Mouse (Mus musculus): ENCODE measurements around the gene Tmem63a. TPM values are rescaled to one million over a fixed set of nuclear protein-coding genes. Genes with fewer than 3 reads are reported as not detected.

Tmem63a gene
- total RNA-seq, 1 experiment from 2014 or later, result 17.4 TPM

GRCm38 (mm10) chr1:181000501-181001092, 58.5 kb downstream of the Tmem63a start:
- ATAC-seq (replicated peaks; ENCODE audit: insufficient number of reproducible peaks, low FRiP score, low TSS enrichment, poor library complexity, severe bottlenecking), result no peak

- ATAC-seq (replicated peaks; ENCODE audit: insufficient number of reproducible peaks, low FRiP score, low TSS enrichment, poor library complexity, severe bottlenecking), result no peak
Observed at GRCm38 (mm10) chr1:181001217-181001616, 59.1 kb downstream of the Tmem63a start.

GRCm38 (mm10) chr1:181001621-181002020, 59.5 kb downstream of the Tmem63a start:
- no peak for ATAC-seq (replicated peaks; ENCODE audit: insufficient number of reproducible peaks, low FRiP score, low TSS enrichment, poor library complexity, severe bottlenecking)

GRCm38 (mm10) chr1:181003790-181004189, 61.6 kb downstream of the Tmem63a start:
- no peak for ATAC-seq (replicated peaks; ENCODE audit: insufficient number of reproducible peaks, low FRiP score, low TSS enrichment, poor library complexity, severe bottlenecking)

GRCm38 (mm10) chr1:181005331-181005730, 63.2 kb downstream of the Tmem63a start:
- ATAC-seq (replicated peaks; ENCODE audit: insufficient number of reproducible peaks, low FRiP score, low TSS enrichment, poor library complexity, severe bottlenecking), result no peak

GRCm38 (mm10) chr1:181007831-181008230, 65.7 kb downstream of the Tmem63a start:
- no peak for ATAC-seq (replicated peaks; ENCODE audit: insufficient number of reproducible peaks, low FRiP score, low TSS enrichment, poor library complexity, severe bottlenecking)

- no peak for ATAC-seq (replicated peaks; ENCODE audit: insufficient number of reproducible peaks, low FRiP score, low TSS enrichment, poor library complexity, severe bottlenecking)
Observed at GRCm38 (mm10) chr1:181008266-181008665, 66.1 kb downstream of the Tmem63a start.

- ATAC-seq (replicated peaks; ENCODE audit: insufficient number of reproducible peaks, low FRiP score, low TSS enrichment, poor library complexity, severe bottlenecking), result no peak
Observed at GRCm38 (mm10) chr1:181009011-181009590, 67.0 kb downstream of the Tmem63a start.

- ATAC-seq (replicated peaks; ENCODE audit: insufficient number of reproducible peaks, low FRiP score, low TSS enrichment, poor library complexity, severe bottlenecking), result no peak
Observed at GRCm38 (mm10) chr1:181009754-181010153, 67.6 kb downstream of the Tmem63a start.

GRCm38 (mm10) chr1:181010171-181010932, 68.2 kb downstream of the Tmem63a start:
- no peak for ATAC-seq (replicated peaks; ENCODE audit: insufficient number of reproducible peaks, low FRiP score, low TSS enrichment, poor library complexity, severe bottlenecking)

- ATAC-seq (replicated peaks; ENCODE audit: insufficient number of reproducible peaks, low FRiP score, low TSS enrichment, poor library complexity, severe bottlenecking), result no peak
Observed at GRCm38 (mm10) chr1:181011601-181012000, 69.5 kb downstream of the Tmem63a start.

- ATAC-seq (replicated peaks; ENCODE audit: insufficient number of reproducible peaks, low FRiP score, low TSS enrichment, poor library complexity, severe bottlenecking), result no peak
Observed at GRCm38 (mm10) chr1:181012416-181012815, 70.3 kb downstream of the Tmem63a start.

GRCm38 (mm10) chr1:181013446-181013845, 71.3 kb downstream of the Tmem63a start:
- ATAC-seq (replicated peaks; ENCODE audit: insufficient number of reproducible peaks, low FRiP score, low TSS enrichment, poor library complexity, severe bottlenecking), result no peak

GRCm38 (mm10) chr1:181014731-181015500, 72.8 kb downstream of the Tmem63a start:
- ATAC-seq (replicated peaks; ENCODE audit: insufficient number of reproducible peaks, low FRiP score, low TSS enrichment, poor library complexity, severe bottlenecking), result no peak

- ATAC-seq (replicated peaks; ENCODE audit: insufficient number of reproducible peaks, low FRiP score, low TSS enrichment, poor library complexity, severe bottlenecking), result no peak
Observed at GRCm38 (mm10) chr1:181015558-181015957, 73.4 kb downstream of the Tmem63a start.

- no peak for ATAC-seq (replicated peaks; ENCODE audit: insufficient number of reproducible peaks, low FRiP score, low TSS enrichment, poor library complexity, severe bottlenecking)
Observed at GRCm38 (mm10) chr1:181016045-181016444, 73.9 kb downstream of the Tmem63a start.

- ATAC-seq (replicated peaks; ENCODE audit: insufficient number of reproducible peaks, low FRiP score, low TSS enrichment, poor library complexity, severe bottlenecking), result no peak; the same call in 1 of the 2 replicates
Observed at GRCm38 (mm10) chr1:181016532-181017131, 74.5 kb downstream of the Tmem63a start.

GRCm38 (mm10) chr1:181017212-181017711, 75.1 kb downstream of the Tmem63a start:
- peak; percentile 67; the same call in 1 of the 2 replicates for ATAC-seq (replicated peaks; ENCODE audit: insufficient number of reproducible peaks, low FRiP score, low TSS enrichment, poor library complexity, severe bottlenecking)
